Comparison of ENCODE assay signal across 17 mouse cellular contexts in genomic region chr13:15346866-15347265, GRCm38 (mm10).
"Had no signal": no experiment of that assay in that cellular context is flagged by ENCODE, and none has a peak within 500 bp of the region (broad histone marks: within the 10 kb centered on the region; RNA-seq: fewer than 3 reads in every experiment).

No protein-coding gene starts in this region.

- H3K27ac ChIP-seq: kidney, embryonic 15.5 days; limb, embryonic 15.5 days; liver, embryonic 12.5 days; midbrain, embryonic 10.5 days; midbrain, embryonic 15.5 days; neural tube, embryonic 13.5 days had no signal

- ATAC-seq: liver, embryonic 12.5 days; midbrain, embryonic 15.5 days had no signal

- H3K27me3 ChIP-seq: kidney, embryonic 15.5 days; limb, embryonic 15.5 days; liver, embryonic 12.5 days; midbrain, embryonic 15.5 days; neural tube, embryonic 13.5 days had no signal

- H3K4me2 ChIP-seq: kidney, embryonic 15.5 days; limb, embryonic 15.5 days; liver, embryonic 12.5 days; lung, embryonic 14.5 days; midbrain, embryonic 15.5 days; neural tube, embryonic 13.5 days had no signal

- H3K36me3 ChIP-seq: kidney, embryonic 15.5 days; limb, embryonic 15.5 days; liver, embryonic 12.5 days; midbrain, embryonic 10.5 days; midbrain, embryonic 15.5 days; neural tube, embryonic 13.5 days had no signal

- DNase-seq: kidney, adult 2 months; kidney, postnatal 14 days; layer of hippocampus, adult 9-11 months; layer of hippocampus, postnatal 36 days; lung, embryonic 14.5 days; lung, postnatal 10 days; lung, postnatal 4 days; retina, postnatal 1 day; right cerebral cortex, postnatal 4 days; spleen, adult 18-20 months; thymus, postnatal 36 days had no signal

- H3K9ac ChIP-seq: kidney, embryonic 15.5 days; limb, embryonic 15.5 days; liver, embryonic 12.5 days; lung, embryonic 14.5 days; midbrain, embryonic 15.5 days; neural tube, embryonic 13.5 days had no signal

- H3K4me3 ChIP-seq: kidney, embryonic 15.5 days; limb, embryonic 15.5 days; liver, embryonic 12.5 days; midbrain, embryonic 10.5 days; midbrain, embryonic 15.5 days; neural tube, embryonic 13.5 days had no signal

- H3K9me3 ChIP-seq: kidney, embryonic 15.5 days; limb, embryonic 15.5 days; liver, embryonic 12.5 days; midbrain, embryonic 10.5 days; midbrain, embryonic 15.5 days; neural tube, embryonic 13.5 days had no signal

- H3K4me1 ChIP-seq: kidney, embryonic 15.5 days; liver, embryonic 12.5 days; midbrain, embryonic 10.5 days; midbrain, embryonic 15.5 days had no signal
